Mouse (Mus musculus): ENCODE measurements at regions not wholly inside any gene's neighbourhood (a gene's known extent, or its start where the extent isn't known, plus 50 kb on each side); places are given as distances from the start of the nearest gene placed in this dataset.
A peak's percentile ranks its signal among the peaks of the same experiment; 100 is the strongest.
"Not testable (repeated sequence)": the region's sequence is repeated elsewhere in the genome, so short reads cannot be mapped to it uniquely, and the experiment has no call there.

DNA sequence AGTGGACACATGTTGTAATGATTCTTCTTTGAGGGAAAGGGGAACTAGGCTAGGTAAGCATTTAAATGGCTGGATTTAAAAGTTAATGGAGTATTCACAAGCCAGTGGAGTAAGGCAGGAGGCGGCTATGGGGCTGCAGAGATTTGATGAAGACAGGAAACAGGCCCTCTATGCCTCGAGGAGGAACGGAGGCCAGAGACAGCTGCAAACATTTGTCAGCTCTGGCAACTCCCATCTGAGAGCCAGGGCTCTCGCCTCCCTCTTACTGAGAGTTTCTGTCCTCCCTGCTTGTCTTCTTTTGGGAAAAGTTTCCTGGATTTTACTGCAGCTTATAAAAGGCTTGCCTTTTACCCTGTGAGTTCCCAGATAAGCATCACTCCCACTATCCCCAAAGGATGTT is 134.9 kb upstream of the Tas2r119 start:
- Histone ChIP-seq H3K9ac (ENCODE audit: low read depth, low read length) (no peak overlapping the region), H3K4me2 (replicated peaks; ENCODE audit: low read depth, low read length) (no peak overlapping the region), H3K4me1 (ENCODE audit: control insufficient read depth, insufficient read depth, low read length) (no peaks in the 10 kb centered on the region), H3K36me3 (ENCODE audit: control insufficient read depth, insufficient read depth, low read length) (no peaks in the 10 kb centered on the region), H3K27me3 (ENCODE audit: control insufficient read depth, insufficient read depth, low read length) (no peaks in the 10 kb centered on the region), H3K4me3 (ENCODE audit: low read length) (no peak overlapping the region), H3K9me3 (ENCODE audit: control insufficient read depth, low read length) (no peaks in the 10 kb centered on the region), H3K27ac (ENCODE audit: low read depth, low read length) (peak overlapping the region; percentile 2; the same call in 1 of the 2 replicates)
- peak; percentile 81; the same call in 1 of the 2 replicates for ATAC-seq (ENCODE audit: low FRiP score, low TSS enrichment)
- WGBS: 6% methylated on average over 4 of the region's 4 CpGs

DNA sequence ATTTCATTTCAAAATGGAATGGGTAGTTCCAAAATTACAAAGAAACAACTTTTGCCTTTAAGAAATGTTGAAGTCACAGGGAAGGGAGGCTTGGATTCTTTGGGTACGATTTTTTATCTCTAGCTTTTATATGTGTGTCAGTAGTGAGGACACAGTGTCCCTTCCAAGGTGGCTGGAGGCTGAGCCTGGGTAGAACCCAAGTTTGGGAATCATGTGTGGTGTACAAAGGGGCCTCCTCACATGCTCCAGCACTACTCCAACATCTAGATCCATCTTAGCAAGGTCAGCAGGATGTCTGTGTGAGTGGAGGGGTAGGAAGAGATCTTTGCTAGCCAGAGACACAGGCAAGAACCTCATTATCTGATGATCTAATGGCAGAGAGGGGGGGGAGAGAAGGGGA is 134.5 kb upstream of the Tas2r119 start:
- Histone ChIP-seq H3K9ac (ENCODE audit: low read depth, low read length) (no peak overlapping the region), H3K27ac (ENCODE audit: low read depth, low read length) (peak overlapping the region; percentile 51; the same call in 1 of the 2 replicates), H3K27me3 (ENCODE audit: control insufficient read depth, insufficient read depth, low read length) (no peaks in the 10 kb centered on the region), H3K4me3 (ENCODE audit: low read length) (no peak overlapping the region), H3K4me1 (ENCODE audit: control insufficient read depth, insufficient read depth, low read length) (no peaks in the 10 kb centered on the region), H3K36me3 (ENCODE audit: control insufficient read depth, insufficient read depth, low read length) (no peaks in the 10 kb centered on the region), H3K9me3 (ENCODE audit: control insufficient read depth, low read length) (no peaks in the 10 kb centered on the region), H3K4me2 (replicated peaks; ENCODE audit: low read depth, low read length) (no peak overlapping the region)
- no peak; the same call in 1 of the 2 replicates for ATAC-seq (ENCODE audit: low FRiP score, low TSS enrichment)
- WGBS: 56% methylated on average over 1 of the region's 1 CpGs

DNA sequence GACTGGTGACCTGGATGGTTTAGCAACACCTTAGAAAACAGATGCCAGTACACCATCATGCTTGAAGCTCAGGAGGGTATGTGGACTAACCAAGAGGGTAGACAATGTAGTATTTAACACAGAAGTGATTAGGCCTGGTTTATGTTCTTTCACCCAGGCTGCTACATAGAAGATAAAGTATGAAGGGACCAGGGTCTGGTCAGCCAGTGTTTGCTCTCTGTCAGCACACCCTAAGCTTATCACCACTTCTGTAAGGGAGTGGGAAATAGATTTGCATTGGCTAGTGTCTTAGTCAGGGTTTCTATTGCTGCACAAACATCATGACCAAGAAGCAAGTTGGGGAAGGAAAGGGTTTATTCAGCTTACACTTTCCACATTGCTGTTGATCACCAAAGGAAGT is 133.9 kb upstream of the Tas2r119 start:
- H3K9me3 ChIP-seq (ENCODE audit: control insufficient read depth, low read length): no peaks in the 10 kb centered on the region
- ATAC-seq (ENCODE audit: low FRiP score, low TSS enrichment): no peak
- no peak overlapping the region for H3K4me3 ChIP-seq (ENCODE audit: low read length)
- H3K27me3 ChIP-seq (ENCODE audit: control insufficient read depth, insufficient read depth, low read length): no peaks in the 10 kb centered on the region
- no peaks in the 10 kb centered on the region for H3K4me1 ChIP-seq (ENCODE audit: control insufficient read depth, insufficient read depth, low read length)
- H3K27ac ChIP-seq (ENCODE audit: low read depth, low read length): peak overlapping the region; percentile 51; the same call in 1 of the 2 replicates
- H3K9ac ChIP-seq (ENCODE audit: low read depth, low read length): no peak overlapping the region
- no peak overlapping the region for H3K4me2 ChIP-seq (replicated peaks; ENCODE audit: low read depth, low read length)
- H3K36me3 ChIP-seq (ENCODE audit: control insufficient read depth, insufficient read depth, low read length): no peaks in the 10 kb centered on the region

DNA sequence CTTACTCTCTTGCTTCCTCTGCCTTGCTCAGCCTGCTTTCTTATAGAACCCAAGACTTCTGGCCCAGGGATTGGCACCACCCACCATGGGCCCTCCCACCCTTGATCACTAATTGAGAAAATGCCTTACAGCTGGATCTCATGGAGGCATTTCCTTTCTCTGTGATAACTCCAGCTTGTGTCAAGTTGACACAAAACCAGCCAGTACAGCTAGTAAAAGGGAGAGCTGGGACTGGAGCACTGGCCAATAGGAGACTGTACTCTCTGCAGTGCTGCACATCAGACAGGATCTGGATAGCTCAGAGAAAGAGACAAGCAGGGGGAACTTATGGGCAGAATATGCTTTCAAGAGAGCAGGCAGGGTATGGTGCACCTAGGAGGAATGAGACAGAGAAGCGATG is 133.4 kb upstream of the Tas2r119 start:
- H3K4me1 ChIP-seq (ENCODE audit: control insufficient read depth, insufficient read depth, low read length); H3K9ac ChIP-seq (ENCODE audit: low read depth, low read length); H3K27ac ChIP-seq (ENCODE audit: low read depth, low read length); H3K9me3 ChIP-seq (ENCODE audit: control insufficient read depth, low read length); ATAC-seq (ENCODE audit: low FRiP score, low TSS enrichment); H3K36me3 ChIP-seq (ENCODE audit: control insufficient read depth, insufficient read depth, low read length); H3K4me2 ChIP-seq (replicated peaks; ENCODE audit: low read depth, low read length); H3K27me3 ChIP-seq (ENCODE audit: control insufficient read depth, insufficient read depth, low read length); H3K4me3 ChIP-seq (ENCODE audit: low read length): not testable (repeated sequence)
- 100% methylated on average over 1 of the region's 1 CpGs for WGBS

DNA sequence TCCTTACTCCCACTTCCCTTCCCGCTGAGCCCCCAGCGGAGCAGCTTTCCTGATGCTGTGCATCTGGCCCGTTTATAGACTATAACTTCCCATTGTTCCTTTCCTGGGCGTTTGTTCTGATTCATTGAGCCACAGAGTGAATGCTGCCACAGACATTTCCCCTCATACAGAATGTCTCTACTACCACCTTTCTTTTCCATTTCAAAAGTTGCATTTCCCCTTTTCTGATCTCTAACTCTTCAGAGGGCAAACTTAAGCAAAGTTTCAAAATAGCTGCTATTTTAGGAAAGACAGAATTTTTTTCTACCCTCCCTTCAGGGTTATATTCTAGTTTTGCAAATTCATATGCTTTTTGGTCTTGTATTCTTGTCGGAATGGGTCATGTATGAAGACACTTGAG is 128.3 kb upstream of the Tas2r119 start:
- WGBS: 57% methylated on average over 5 of the region's 5 CpGs
- no peak overlapping the region for H3K4me2 ChIP-seq (replicated peaks; ENCODE audit: low read depth, low read length)
- H3K27me3 ChIP-seq (ENCODE audit: control insufficient read depth, insufficient read depth, low read length): no peaks in the 10 kb centered on the region
- no peak overlapping the region for H3K9ac ChIP-seq (ENCODE audit: low read depth, low read length)
- no peaks in the 10 kb centered on the region for H3K36me3 ChIP-seq (ENCODE audit: control insufficient read depth, insufficient read depth, low read length)
- no peak for ATAC-seq (ENCODE audit: low FRiP score, low TSS enrichment)
- no peak overlapping the region for H3K4me3 ChIP-seq (ENCODE audit: low read length)
- no peaks in the 10 kb centered on the region for H3K4me1 ChIP-seq (ENCODE audit: control insufficient read depth, insufficient read depth, low read length)
- no peak overlapping the region for H3K27ac ChIP-seq (ENCODE audit: low read depth, low read length)
- H3K9me3 ChIP-seq (ENCODE audit: control insufficient read depth, low read length): no peaks in the 10 kb centered on the region

DNA sequence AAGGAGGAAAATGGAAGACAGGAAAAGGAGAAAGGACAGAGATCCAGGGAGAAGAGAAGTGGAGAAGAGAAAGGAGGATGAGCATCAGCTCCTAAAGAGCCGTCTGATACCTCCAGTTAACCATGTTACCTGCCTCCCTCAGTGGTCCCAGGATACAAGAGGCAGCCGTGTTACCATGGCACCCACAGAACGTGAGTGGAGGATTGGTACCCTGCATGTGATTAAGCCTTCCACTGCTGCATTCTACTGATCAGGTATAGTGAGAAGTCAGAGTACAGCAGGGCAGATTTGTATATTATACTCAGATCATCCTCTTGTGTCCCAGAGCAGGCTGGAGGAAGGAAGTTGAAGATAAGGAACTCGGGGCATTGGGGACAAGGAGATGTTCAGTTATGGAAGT is 115.5 kb upstream of the Tas2r119 start:
- ATAC-seq (ENCODE audit: low FRiP score, low TSS enrichment): no peak
- WGBS: 83% methylated on average over 4 of the region's 4 CpGs
- Histone ChIP-seq H3K9me3 (ENCODE audit: control insufficient read depth, low read length) (no peaks in the 10 kb centered on the region), H3K27ac (ENCODE audit: low read depth, low read length) (no peak overlapping the region), H3K4me3 (ENCODE audit: low read length) (no peak overlapping the region), H3K27me3 (ENCODE audit: control insufficient read depth, insufficient read depth, low read length) (no peaks in the 10 kb centered on the region), H3K4me2 (replicated peaks; ENCODE audit: low read depth, low read length) (no peak overlapping the region), H3K36me3 (ENCODE audit: control insufficient read depth, insufficient read depth, low read length) (no peaks in the 10 kb centered on the region), H3K9ac (ENCODE audit: low read depth, low read length) (no peak overlapping the region), H3K4me1 (ENCODE audit: control insufficient read depth, insufficient read depth, low read length) (no peaks in the 10 kb centered on the region)

DNA sequence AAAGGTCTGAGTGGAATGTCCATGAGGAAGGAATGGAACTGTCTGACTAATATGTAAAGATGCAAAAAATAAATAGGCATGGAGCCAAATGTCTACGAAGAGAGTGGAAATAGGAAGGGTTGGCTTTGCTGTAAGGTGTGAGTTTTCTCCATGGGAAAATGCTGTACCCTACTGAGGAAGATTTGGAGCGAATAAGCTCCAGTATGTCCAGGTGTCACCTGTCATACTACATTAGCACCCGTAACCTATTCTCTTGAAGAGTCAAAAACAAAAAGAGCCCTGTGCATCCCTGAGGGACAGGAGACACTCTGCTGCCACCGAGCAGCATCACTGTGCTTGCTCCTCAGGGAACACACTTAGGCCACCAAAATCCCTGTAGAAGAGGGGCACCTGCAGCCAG is 95.0 kb upstream of the Tas2r119 start:
- Histone ChIP-seq H3K4me1 (ENCODE audit: control insufficient read depth, insufficient read depth, low read length) (no peaks in the 10 kb centered on the region), H3K27me3 (ENCODE audit: control insufficient read depth, insufficient read depth, low read length) (no peaks in the 10 kb centered on the region), H3K4me3 (ENCODE audit: low read length) (no peak overlapping the region), H3K27ac (ENCODE audit: low read depth, low read length) (no peak overlapping the region), H3K9ac (ENCODE audit: low read depth, low read length) (no peak overlapping the region), H3K36me3 (ENCODE audit: control insufficient read depth, insufficient read depth, low read length) (no peaks in the 10 kb centered on the region), H3K4me2 (replicated peaks; ENCODE audit: low read depth, low read length) (no peak overlapping the region), H3K9me3 (ENCODE audit: control insufficient read depth, low read length) (no peaks in the 10 kb centered on the region)
- WGBS: 89% methylated on average over 4 of the region's 4 CpGs
- ATAC-seq (ENCODE audit: low FRiP score, low TSS enrichment): no peak

DNA sequence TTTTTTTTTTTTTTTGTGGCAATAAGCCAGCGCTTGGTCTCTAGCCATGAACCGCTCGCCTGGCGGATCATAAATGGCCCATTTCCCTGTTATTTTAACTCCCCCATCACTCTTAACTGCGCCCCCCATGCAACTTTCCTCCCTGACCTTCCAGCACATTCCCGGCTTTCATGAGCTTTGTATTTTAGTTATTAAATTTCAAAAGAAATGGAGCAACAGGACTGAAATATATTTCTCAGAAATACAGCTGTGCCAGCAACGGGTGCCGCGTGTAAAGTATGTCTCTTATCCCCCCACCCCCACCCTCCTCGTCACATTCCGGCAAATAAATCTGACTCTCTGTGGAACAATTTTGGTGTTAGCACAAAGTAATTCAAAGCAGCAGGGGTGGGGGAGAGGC is 83.2 kb upstream of the Tas2r119 start:
- Histone ChIP-seq H3K4me2 (replicated peaks; ENCODE audit: low read depth, low read length) (no peak overlapping the region), H3K9ac (ENCODE audit: low read depth, low read length) (no peak overlapping the region), H3K27me3 (ENCODE audit: control insufficient read depth, insufficient read depth, low read length) (no peaks in the 10 kb centered on the region), H3K9me3 (ENCODE audit: control insufficient read depth, low read length) (no peaks in the 10 kb centered on the region), H3K36me3 (ENCODE audit: control insufficient read depth, insufficient read depth, low read length) (no peaks in the 10 kb centered on the region), H3K4me1 (ENCODE audit: control insufficient read depth, insufficient read depth, low read length) (no peaks in the 10 kb centered on the region), H3K4me3 (ENCODE audit: low read length) (no peak overlapping the region), H3K27ac (ENCODE audit: low read depth, low read length) (no peak overlapping the region)
- ATAC-seq (ENCODE audit: low FRiP score, low TSS enrichment): no peak
- 47% methylated on average over 11 of the region's 11 CpGs for WGBS

DNA sequence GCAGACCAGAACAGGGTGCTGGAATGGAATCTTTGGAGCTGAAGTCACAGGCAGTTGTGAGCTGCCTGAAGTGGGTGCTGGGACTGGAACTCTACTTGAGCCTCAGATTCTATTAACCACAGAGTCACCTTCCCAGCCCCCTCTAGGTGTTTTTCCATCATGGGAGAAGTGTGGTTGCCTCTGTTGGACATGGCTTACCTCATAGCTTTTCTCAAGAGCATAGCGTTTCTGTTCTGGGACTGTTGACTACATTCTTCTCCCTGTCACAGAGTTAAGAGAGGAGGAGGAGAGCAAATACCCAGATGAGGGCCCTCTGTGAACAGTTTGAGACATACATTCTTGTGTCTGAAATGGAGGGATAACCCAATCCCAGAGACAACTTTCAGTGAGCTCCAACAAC is 81.5 kb upstream of the Tas2r119 start:
- no peak overlapping the region for H3K4me3 ChIP-seq (ENCODE audit: low read length)
- H3K4me2 ChIP-seq (replicated peaks; ENCODE audit: low read depth, low read length): no peak overlapping the region
- 90% methylated on average over 1 of the region's 1 CpGs for WGBS
- H3K27ac ChIP-seq (ENCODE audit: low read depth, low read length): no peak overlapping the region
- no peaks in the 10 kb centered on the region for H3K4me1 ChIP-seq (ENCODE audit: control insufficient read depth, insufficient read depth, low read length)
- no peaks in the 10 kb centered on the region for H3K27me3 ChIP-seq (ENCODE audit: control insufficient read depth, insufficient read depth, low read length)
- no peak for ATAC-seq (ENCODE audit: low FRiP score, low TSS enrichment)
- H3K9ac ChIP-seq (ENCODE audit: low read depth, low read length): no peak overlapping the region
- no peaks in the 10 kb centered on the region for H3K9me3 ChIP-seq (ENCODE audit: control insufficient read depth, low read length)
- no peaks in the 10 kb centered on the region for H3K36me3 ChIP-seq (ENCODE audit: control insufficient read depth, insufficient read depth, low read length)

DNA sequence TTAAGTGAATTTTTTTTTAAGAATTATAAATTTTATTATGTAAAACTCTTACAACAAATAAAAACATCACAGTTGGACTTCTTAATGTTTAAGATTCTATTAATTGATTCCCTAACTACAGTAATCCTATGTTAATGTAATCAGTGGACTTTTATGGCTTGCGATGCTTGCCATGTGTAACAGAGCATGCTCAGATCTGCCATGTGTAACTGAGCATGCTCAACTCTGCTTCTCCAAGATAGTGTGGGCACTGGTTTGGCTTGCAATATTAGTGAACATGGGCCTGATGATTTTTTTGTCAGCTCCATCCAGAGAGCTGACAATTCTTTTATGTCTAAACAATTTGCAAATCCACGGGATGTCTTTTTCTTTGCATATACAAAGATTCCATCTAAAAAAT is 66.4 kb upstream of the Tas2r119 start:
- WGBS: 91% methylated on average over 2 of the region's 2 CpGs
- Histone ChIP-seq H3K9me3 (ENCODE audit: control insufficient read depth, low read length) (no peaks in the 10 kb centered on the region), H3K27ac (ENCODE audit: low read depth, low read length) (no peak overlapping the region), H3K4me3 (ENCODE audit: low read length) (no peak overlapping the region), H3K27me3 (ENCODE audit: control insufficient read depth, insufficient read depth, low read length) (no peaks in the 10 kb centered on the region), H3K9ac (ENCODE audit: low read depth, low read length) (no peak overlapping the region), H3K4me1 (ENCODE audit: control insufficient read depth, insufficient read depth, low read length) (no peaks in the 10 kb centered on the region), H3K4me2 (replicated peaks; ENCODE audit: low read depth, low read length) (no peak overlapping the region), H3K36me3 (ENCODE audit: control insufficient read depth, insufficient read depth, low read length) (no peaks in the 10 kb centered on the region)
- ATAC-seq (ENCODE audit: low FRiP score, low TSS enrichment): no peak

Measured in kidney, embryonic 14.5 days (tissue).